Mouse (Mus musculus): ENCODE measurements around the gene Vps13d. TPM values are rescaled to one million over a fixed set of nuclear protein-coding genes. Genes with fewer than 3 reads are reported as not detected.

The Vps13d gene
- polyA plus RNA-seq, 1 experiment = 71.8 TPM

DNA sequence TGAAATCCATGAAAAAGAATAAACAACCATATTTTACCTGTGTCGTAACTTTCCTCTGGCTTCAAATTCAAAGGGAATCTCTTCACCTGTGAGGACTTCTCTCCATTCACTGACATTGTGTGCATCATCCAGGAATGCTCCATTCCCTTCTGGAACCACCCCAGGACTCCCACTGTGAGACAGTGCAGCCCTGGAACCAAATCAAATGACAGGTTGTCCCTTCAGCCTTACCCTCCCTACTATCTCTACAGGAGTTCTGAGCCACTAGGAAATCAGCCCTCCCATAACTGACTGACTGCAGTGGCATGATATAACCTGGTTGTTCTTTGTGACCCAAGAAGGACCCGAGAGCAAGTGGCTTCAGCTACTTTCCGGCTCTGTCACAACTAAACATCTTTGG lies 96.8 kb downstream of the Vps13d start:
- H3K4me3 ChIP-seq (ENCODE audit: insufficient read depth, low read depth, low read length) = no peak overlapping the region
- 90% methylated on average over 3 of the region's 3 CpGs for WGBS
- TF ChIP-seq POLR2A (IDR thresholded peaks at IDR 0.05; ENCODE audit: insufficient read depth, low read depth, low read length) (no peak), CTCF (IDR thresholded peaks at IDR 0.05; ENCODE audit: insufficient read depth, low read depth, low read length) (no peak)
- no peak overlapping the region for H3K27ac ChIP-seq (ENCODE audit: insufficient read depth, low read depth, low read length)
- H3K4me1 ChIP-seq (ENCODE audit: control insufficient read depth, insufficient read depth, low read length) = no peaks in the 10 kb centered on the region

DNA sequence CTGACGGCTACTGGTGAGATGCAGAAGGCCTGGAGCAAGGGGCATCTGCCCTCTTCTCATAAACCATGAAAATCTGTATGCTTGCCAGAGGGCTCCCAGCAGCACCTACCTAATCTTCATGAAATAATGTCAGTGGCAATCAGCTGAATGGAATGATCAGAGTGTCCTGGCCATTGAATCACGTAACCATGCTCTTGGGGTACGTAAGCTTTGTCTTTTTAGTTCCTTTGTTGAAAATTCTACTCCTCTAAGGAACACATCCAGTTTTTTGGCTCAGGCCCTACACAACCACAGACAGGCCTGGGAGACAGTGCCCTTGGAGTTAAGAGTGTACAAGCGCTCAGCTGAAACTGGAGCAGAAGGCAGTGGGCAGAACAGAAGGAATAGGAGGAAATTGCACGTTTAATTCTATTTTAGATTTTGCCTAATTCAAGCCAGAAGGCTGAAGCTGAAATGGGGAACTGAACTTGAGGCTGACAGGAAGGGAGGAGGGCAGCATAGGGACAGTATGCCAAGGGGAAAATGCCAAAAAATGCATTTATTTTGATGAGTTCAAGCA lies 98.2 kb downstream of the Vps13d start:
- WGBS = 50% methylated on average over 5 of the region's 5 CpGs
- Histone ChIP-seq H3K4me1 (ENCODE audit: control insufficient read depth, insufficient read depth, low read length) (no peaks in the 10 kb centered on the region), H3K27ac (ENCODE audit: insufficient read depth, low read depth, low read length) (no peak overlapping the region), H3K4me3 (ENCODE audit: insufficient read depth, low read depth, low read length) (no peak overlapping the region)
- TF ChIP-seq POLR2A (IDR thresholded peaks at IDR 0.05; ENCODE audit: insufficient read depth, low read depth, low read length) (no peak), CTCF (IDR thresholded peaks at IDR 0.05; ENCODE audit: insufficient read depth, low read depth, low read length) (no peak)

DNA sequence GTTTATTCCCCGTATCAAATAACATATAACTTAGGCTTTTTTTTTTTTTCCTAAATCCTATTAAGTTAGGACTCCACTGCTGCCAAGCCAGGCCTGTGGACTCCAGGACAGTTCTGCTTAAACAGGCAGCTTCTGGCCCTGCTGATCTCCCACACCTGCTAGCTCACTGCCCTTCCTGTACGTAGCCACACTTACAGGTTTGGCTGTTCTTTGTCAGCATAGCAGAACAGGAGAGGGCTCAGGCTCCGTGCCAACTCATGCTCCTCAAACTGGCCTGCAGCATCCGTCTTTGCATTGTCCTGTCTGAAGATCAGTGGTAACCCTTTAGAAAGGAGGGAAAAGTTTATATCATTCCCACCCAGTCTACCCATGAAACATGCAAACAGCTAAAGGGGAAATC lies 108.3 kb downstream of the Vps13d start:
- WGBS = 85% methylated on average over 4 of the region's 4 CpGs
- Histone ChIP-seq H3K4me3 (ENCODE audit: insufficient read depth, low read depth, low read length) (no peak overlapping the region), H3K27ac (ENCODE audit: insufficient read depth, low read depth, low read length) (no peak overlapping the region), H3K4me1 (ENCODE audit: control insufficient read depth, insufficient read depth, low read length) (no peaks in the 10 kb centered on the region)
- no peak for TF ChIP-seq CTCF (IDR thresholded peaks at IDR 0.05; ENCODE audit: insufficient read depth, low read depth, low read length)
- TF ChIP-seq POLR2A (IDR thresholded peaks at IDR 0.05; ENCODE audit: insufficient read depth, low read depth, low read length) = no peak

DNA sequence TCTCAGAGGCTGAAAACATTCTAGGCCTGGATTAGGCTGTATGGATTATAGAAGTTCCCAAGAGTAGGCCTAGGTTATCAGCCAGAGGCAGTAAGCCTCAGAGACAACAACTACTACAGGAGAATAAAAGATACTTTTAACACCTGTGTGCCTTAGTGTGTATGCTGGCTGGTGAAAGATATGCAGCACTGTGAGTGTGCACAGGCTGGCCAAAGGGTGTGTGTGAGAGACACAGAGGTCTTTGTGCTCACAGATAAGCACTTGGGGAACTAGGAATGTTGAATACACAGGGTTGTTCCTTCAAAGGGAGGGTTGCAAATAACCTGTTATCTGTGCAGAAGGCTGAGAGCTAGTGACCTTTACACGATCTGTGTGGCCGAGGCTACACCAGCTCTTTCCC lies 115.5 kb downstream of the Vps13d start:
- WGBS = 90% methylated on average over 2 of the region's 2 CpGs
- H3K4me3 ChIP-seq (ENCODE audit: insufficient read depth, low read depth, low read length) = no peak overlapping the region
- no peaks in the 10 kb centered on the region for H3K4me1 ChIP-seq (ENCODE audit: control insufficient read depth, insufficient read depth, low read length)
- TF ChIP-seq POLR2A (IDR thresholded peaks at IDR 0.05; ENCODE audit: insufficient read depth, low read depth, low read length) (no peak), CTCF (IDR thresholded peaks at IDR 0.05; ENCODE audit: insufficient read depth, low read depth, low read length) (no peak)
- H3K27ac ChIP-seq (ENCODE audit: insufficient read depth, low read depth, low read length) = no peak overlapping the region

DNA sequence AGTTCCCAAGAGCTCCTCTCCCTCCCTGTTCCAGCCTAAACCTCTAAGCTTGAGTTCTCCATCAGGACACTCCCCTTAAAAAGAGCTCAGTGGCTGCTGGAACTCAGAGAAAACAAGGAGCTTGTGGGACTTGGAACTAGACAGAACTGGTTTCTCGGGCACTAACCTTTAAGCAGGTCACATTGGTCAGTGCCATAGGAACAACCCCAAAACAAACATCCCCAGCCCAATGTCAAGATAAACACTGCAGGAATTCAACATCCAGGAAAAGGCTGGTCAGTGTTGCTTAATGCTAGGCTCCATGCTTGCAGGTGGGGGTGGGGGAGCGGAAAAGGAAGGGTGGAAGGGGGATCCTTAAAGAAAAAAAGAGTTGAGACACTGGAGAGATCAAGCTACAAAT lies 120.5 kb downstream of the Vps13d start:
- TF ChIP-seq CTCF (IDR thresholded peaks at IDR 0.05; ENCODE audit: insufficient read depth, low read depth, low read length) (no peak), POLR2A (IDR thresholded peaks at IDR 0.05; ENCODE audit: insufficient read depth, low read depth, low read length) (no peak)
- no peak overlapping the region for H3K27ac ChIP-seq (ENCODE audit: insufficient read depth, low read depth, low read length)
- no peaks in the 10 kb centered on the region for H3K4me1 ChIP-seq (ENCODE audit: control insufficient read depth, insufficient read depth, low read length)
- no peak overlapping the region for H3K4me3 ChIP-seq (ENCODE audit: insufficient read depth, low read depth, low read length)
- WGBS = 90% methylated on average over 2 of the region's 2 CpGs

DNA sequence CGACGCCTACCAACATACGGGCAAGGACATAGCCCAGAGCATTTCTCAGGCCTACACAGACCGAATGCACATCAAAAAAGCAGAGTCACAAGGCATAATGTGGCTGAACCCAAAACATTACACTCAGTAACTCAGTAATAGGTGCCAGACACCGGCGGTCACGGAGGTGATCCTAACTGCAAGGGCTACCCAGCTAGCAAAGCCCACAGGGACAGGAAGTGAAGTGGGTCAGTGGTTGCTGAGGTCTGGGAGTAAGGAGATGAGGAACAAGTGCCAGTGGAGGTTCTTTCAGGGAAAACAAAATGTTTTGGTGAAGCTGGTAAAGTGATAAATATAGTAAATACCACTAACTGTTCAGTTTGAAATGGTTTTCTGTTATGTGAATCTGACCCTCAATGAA lies 121.1 kb downstream of the Vps13d start:
- Histone ChIP-seq H3K4me3 (ENCODE audit: insufficient read depth, low read depth, low read length) (no peak overlapping the region), H3K27ac (ENCODE audit: insufficient read depth, low read depth, low read length) (no peak overlapping the region), H3K4me1 (ENCODE audit: control insufficient read depth, insufficient read depth, low read length) (no peaks in the 10 kb centered on the region)
- TF ChIP-seq CTCF (IDR thresholded peaks at IDR 0.05; ENCODE audit: insufficient read depth, low read depth, low read length) (no peak), POLR2A (IDR thresholded peaks at IDR 0.05; ENCODE audit: insufficient read depth, low read depth, low read length) (no peak)
- WGBS = 92% methylated on average over 7 of the region's 7 CpGs

DNA sequence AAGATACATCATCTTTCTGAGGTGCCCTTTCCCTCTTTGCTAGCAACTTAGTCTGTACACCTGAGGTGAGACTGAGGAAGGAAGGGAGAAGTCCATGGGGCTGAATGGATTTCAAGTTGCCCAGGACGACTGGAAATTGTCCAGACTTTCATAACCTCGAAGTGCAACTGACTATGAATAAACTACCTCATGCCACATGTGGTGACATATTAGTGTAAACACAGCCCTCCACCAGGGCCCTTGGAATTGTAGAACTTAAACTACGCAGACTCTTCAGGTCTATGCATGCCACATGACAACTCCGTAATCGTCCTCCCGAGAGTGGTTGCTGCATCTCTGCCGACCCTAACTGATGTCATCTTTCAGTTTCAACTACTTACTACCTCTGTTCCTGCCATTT lies 122.9 kb downstream of the Vps13d start:
- no peak overlapping the region for H3K27ac ChIP-seq (ENCODE audit: insufficient read depth, low read depth, low read length)
- 88% methylated on average over 7 of the region's 7 CpGs for WGBS
- TF ChIP-seq POLR2A (IDR thresholded peaks at IDR 0.05; ENCODE audit: insufficient read depth, low read depth, low read length) = no peak

DNA sequence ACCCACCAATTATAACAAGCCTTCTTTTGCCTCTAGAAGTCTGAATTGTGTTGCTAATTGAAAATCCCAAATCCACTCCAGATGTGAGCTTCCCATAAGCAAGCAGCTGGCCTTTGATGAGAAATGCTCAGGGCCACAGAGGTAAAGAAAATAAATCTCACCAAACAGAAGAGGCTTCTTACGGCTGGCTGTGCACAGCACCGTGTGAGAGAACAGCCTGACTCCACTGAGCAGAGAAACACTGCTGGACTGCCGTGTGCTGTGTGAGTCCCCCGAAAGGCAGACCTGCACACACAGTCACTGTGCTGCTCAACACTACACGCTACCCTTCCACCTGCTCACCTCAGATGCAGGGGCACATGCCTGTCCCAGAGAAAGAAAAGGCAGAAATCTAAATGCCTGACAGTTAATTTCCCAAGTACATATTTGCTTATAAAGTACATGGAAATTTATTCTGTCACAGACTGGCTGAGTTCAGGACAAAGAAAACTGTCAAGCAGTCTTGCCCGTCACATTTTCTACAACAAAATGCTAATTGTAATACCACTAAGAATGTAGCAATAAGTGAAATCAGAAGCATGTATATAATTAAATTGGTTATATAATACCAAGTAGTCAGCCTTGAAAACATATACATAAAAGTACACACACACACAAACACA lies 127.7 kb downstream of the Vps13d start:
- H3K4me1 ChIP-seq (ENCODE audit: control insufficient read depth, insufficient read depth, low read length) = no peaks in the 10 kb centered on the region; the same call in 1 of the 2 replicates
- 55% methylated on average over 6 of the region's 6 CpGs for WGBS
- H3K27ac ChIP-seq (ENCODE audit: insufficient read depth, low read depth, low read length) = no peak overlapping the region
- TF ChIP-seq CTCF (IDR thresholded peaks at IDR 0.05; ENCODE audit: insufficient read depth, low read depth, low read length) = no peak
- no peak for TF ChIP-seq POLR2A (IDR thresholded peaks at IDR 0.05; ENCODE audit: insufficient read depth, low read depth, low read length)
- H3K4me3 ChIP-seq (ENCODE audit: insufficient read depth, low read depth, low read length) = no peak overlapping the region

More for the DNA sequence above, 122.9 kb downstream of the Vps13d start:
- H3K4me1 ChIP-seq (ENCODE audit: control insufficient read depth, insufficient read depth, low read length) = no peaks in the 10 kb centered on the region; the same call in 1 of the 2 replicates
- H3K4me3 ChIP-seq (ENCODE audit: insufficient read depth, low read depth, low read length) = no peak overlapping the region

DNA sequence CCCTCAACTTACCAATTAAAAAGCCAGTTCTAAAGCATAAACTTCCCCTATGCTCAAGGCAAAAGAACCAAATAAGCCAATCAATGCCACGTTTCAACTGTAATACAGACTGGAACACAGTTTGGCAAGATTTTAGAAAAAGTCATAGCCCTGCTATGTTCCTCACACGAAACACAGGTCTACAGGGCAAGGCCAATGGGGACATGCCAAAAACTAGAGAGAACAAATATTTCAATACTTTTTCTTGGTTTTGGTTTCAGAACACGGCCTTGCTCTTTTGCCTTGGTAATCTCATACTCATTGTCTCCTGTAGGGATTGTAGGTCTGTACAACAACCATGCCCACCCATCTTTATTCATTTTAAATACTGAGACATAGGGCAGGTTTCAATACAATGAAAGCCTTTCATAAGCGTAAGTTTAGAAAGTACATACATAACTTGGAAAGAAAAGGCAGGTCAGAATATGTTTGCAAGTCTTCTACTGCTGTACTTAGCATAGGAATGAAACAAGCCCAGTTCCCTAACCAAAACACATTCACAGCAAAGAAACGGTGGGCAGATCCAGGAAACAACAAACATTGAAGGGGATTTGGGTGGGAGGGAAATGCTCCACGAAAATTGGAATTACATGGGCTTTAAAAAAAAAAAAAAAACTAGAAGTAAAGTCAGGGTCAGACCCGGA lies 128.3 kb downstream of the Vps13d start:
- TF ChIP-seq POLR2A (IDR thresholded peaks at IDR 0.05; ENCODE audit: insufficient read depth, low read depth, low read length) (no peak), CTCF (IDR thresholded peaks at IDR 0.05; ENCODE audit: insufficient read depth, low read depth, low read length) (no peak)
- Histone ChIP-seq H3K27ac (ENCODE audit: insufficient read depth, low read depth, low read length) (no peak overlapping the region), H3K4me3 (ENCODE audit: insufficient read depth, low read depth, low read length) (no peak overlapping the region), H3K4me1 (ENCODE audit: control insufficient read depth, insufficient read depth, low read length) (no peaks in the 10 kb centered on the region; the same call in 1 of the 2 replicates)
- WGBS = 58% methylated on average over 7 of the region's 7 CpGs
